Mouse (Mus musculus): ENCODE measurements at regions not wholly inside any gene's neighbourhood (a gene's known extent, or its start where the extent isn't known, plus 50 kb on each side); places are given as distances from the start of the nearest gene placed in this dataset.

- H3K4me1 ChIP-seq (ENCODE audit: control insufficient read depth, insufficient read depth, low read length) = peaks cover 12% of the 10 kb centered on the region
- ATAC-seq (ENCODE audit: insufficient number of reproducible peaks, insufficient read depth, low FRiP score, low read depth) = no peak
- 54% methylated on average over 9 of the region's 9 CpGs for WGBS
These were observed 93.5 kb upstream of the Lclat1 start for GRCm38 (mm10) chr17:73014090-73014853.

DNA sequence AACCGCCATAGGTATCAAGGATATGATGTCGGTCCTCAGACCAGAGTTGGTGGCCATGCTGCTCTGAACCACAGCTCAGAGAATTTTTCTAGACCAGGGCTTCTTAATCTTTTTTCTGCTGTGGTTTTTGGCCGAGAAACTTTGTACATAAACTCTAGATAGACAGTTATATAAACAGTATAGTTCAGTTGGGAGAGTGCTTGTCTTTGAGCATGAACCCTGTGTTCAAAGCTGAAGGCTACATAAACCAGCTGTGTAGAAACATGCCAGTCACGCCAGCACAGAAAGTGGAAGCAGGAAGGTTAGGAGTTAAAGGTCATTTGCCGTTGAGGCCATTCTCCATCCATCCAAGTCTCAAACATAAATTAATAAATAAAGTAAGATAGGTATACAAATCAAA, 90.6 kb upstream of the Lclat1 start:
- ATAC-seq (ENCODE audit: insufficient number of reproducible peaks, insufficient read depth, low FRiP score, low read depth) = no peak
- no peaks in the 10 kb centered on the region for H3K9me3 ChIP-seq (ENCODE audit: control insufficient read depth, low read depth, low read length)
- H3K27ac ChIP-seq (ENCODE audit: low read length) = no peak overlapping the region

More at GRCm38 (mm10) chr17:73014090-73014853, 93.5 kb upstream of the Lclat1 start:
- no peak overlapping the region for H3K4me3 ChIP-seq (ENCODE audit: low read depth, low read length)
- no peak overlapping the region for H3K9ac ChIP-seq (replicated peaks; ENCODE audit: low read depth, low read length)
- H3K36me3 ChIP-seq (ENCODE audit: control insufficient read depth, insufficient read depth, low read length) = no peaks in the 10 kb centered on the region
- H3K4me2 ChIP-seq (replicated peaks; ENCODE audit: low read depth, low read length) = no peak overlapping the region
- no peaks in the 10 kb centered on the region for H3K27me3 ChIP-seq (ENCODE audit: control insufficient read depth, insufficient read depth, low read length)
- no peaks in the 10 kb centered on the region for H3K9me3 ChIP-seq (ENCODE audit: control insufficient read depth, low read depth, low read length)
- H3K27ac ChIP-seq (ENCODE audit: low read length) = no peak overlapping the region

DNA sequence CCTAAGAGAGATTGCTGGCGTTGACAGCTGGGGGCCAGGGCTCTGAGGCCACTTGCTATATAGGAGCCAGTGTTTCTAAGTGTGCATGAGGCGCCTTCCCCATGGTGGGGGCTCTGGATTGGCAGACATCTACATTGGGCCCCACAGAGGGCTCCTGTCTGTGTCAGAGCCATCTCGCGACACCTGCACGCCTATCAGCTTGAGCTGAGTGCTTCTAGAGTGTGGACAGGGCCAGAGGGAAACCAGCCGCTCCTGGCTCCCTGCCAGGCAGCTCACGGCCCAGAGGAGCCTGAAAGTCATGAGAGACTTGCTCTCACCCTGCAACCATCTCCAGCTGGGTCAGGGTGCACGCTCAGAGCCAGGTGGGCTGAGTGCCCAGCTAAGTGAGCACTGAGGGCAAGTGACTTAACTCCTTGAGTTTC, 85.1 kb upstream of the Lclat1 start:
- H3K4me3 ChIP-seq (ENCODE audit: low read depth, low read length) = no peak overlapping the region
- peak; percentile 74; the same call in 1 of the 2 replicates for ATAC-seq (ENCODE audit: insufficient number of reproducible peaks, insufficient read depth, low FRiP score, low read depth)
- no peak overlapping the region for H3K27ac ChIP-seq (ENCODE audit: low read length)
- H3K4me1 ChIP-seq (ENCODE audit: control insufficient read depth, insufficient read depth, low read length) = peaks cover 10% of the 10 kb centered on the region
- H3K27me3 ChIP-seq (ENCODE audit: control insufficient read depth, insufficient read depth, low read length) = no peaks in the 10 kb centered on the region
- no peaks in the 10 kb centered on the region for H3K36me3 ChIP-seq (ENCODE audit: control insufficient read depth, insufficient read depth, low read length)
- H3K9ac ChIP-seq (replicated peaks; ENCODE audit: low read depth, low read length) = no peak overlapping the region
- H3K4me2 ChIP-seq (replicated peaks; ENCODE audit: low read depth, low read length) = no peak overlapping the region
- WGBS = 32% methylated on average over 8 of the region's 8 CpGs
- H3K9me3 ChIP-seq (ENCODE audit: control insufficient read depth, low read depth, low read length) = no peaks in the 10 kb centered on the region

More for the DNA sequence above, 90.6 kb upstream of the Lclat1 start:
- no peak overlapping the region for H3K4me2 ChIP-seq (replicated peaks; ENCODE audit: low read depth, low read length)
- H3K27me3 ChIP-seq (ENCODE audit: control insufficient read depth, insufficient read depth, low read length) = no peaks in the 10 kb centered on the region
- H3K4me1 ChIP-seq (ENCODE audit: control insufficient read depth, insufficient read depth, low read length) = peaks cover 4% of the 10 kb centered on the region
- H3K9ac ChIP-seq (replicated peaks; ENCODE audit: low read depth, low read length) = no peak overlapping the region
- WGBS = 50% methylated on average over 5 of the region's 5 CpGs
- H3K36me3 ChIP-seq (ENCODE audit: control insufficient read depth, insufficient read depth, low read length) = no peaks in the 10 kb centered on the region
- H3K4me3 ChIP-seq (ENCODE audit: low read depth, low read length) = no peak overlapping the region

DNA sequence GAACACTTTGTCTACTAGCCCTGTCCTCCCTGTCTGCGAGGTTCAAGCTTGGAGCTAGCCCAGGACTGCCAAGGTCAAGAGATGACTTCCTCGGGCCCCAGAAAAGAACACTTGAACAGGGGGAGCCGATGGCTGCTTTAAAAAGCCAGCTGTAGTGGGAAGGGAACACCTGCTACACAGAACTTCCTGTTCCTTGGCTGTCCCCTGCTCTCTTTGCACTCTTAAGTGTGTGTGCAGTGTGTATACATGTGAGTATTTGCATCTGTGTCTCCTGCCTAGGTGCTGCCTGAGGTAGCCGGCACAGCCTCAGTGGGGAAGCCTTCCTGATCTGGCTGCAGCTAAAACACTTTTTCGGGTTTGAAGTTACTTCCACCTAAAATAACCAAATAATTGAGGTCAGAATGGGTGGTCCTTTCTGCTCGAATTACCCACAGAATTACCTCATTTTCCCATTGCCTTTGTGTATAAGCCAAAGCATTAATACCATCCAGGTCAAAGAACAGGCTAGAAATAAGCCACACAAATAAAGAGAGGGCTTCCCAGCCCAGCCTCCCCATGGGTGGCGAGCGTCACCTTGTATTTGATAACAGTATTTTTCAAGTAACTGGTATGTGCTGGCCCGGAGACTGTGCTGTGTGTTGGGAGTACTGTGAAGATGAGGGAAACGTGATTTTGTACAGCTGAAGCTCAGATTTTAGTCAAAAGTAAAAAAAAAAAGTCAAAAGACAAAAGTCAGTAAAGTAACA, 84.2 kb upstream of the Lclat1 start:
- no peak overlapping the region for H3K4me3 ChIP-seq (ENCODE audit: low read depth, low read length)
- H3K9ac ChIP-seq (replicated peaks; ENCODE audit: low read depth, low read length) = no peak overlapping the region
- no peaks in the 10 kb centered on the region for H3K27me3 ChIP-seq (ENCODE audit: control insufficient read depth, insufficient read depth, low read length)
- ATAC-seq (ENCODE audit: insufficient number of reproducible peaks, insufficient read depth, low FRiP score, low read depth) = no peak
- H3K27ac ChIP-seq (ENCODE audit: low read length) = no peak overlapping the region
- H3K4me2 ChIP-seq (replicated peaks; ENCODE audit: low read depth, low read length) = no peak overlapping the region
- no peaks in the 10 kb centered on the region for H3K36me3 ChIP-seq (ENCODE audit: control insufficient read depth, insufficient read depth, low read length)
- peaks cover 10% of the 10 kb centered on the region for H3K4me1 ChIP-seq (ENCODE audit: control insufficient read depth, insufficient read depth, low read length)
- 40% methylated on average over 10 of the region's 10 CpGs for WGBS
- no peaks in the 10 kb centered on the region for H3K9me3 ChIP-seq (ENCODE audit: control insufficient read depth, low read depth, low read length)

DNA sequence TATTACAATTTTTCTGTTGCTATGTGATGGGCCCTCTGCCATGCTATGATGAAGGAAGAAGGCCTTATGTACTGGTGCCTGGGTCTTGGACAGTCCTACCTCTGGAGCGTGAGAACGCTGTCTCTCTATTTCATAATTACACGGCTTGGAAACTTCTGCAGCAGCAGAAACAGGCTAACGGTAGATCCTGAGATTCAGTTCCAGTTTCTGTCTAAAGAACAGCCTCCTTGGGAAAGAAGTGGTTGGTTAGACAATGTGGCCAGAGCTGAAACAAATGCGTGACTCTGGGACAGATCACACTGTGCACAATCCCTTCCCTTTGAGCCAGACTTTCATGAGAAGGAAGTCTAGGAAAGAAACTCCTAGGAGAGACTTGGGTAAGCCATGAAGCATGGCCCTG, 80.7 kb upstream of the Lclat1 start:
- WGBS = 92% methylated on average over 5 of the region's 5 CpGs
- Histone ChIP-seq H3K36me3 (ENCODE audit: control insufficient read depth, insufficient read depth, low read length) (no peaks in the 10 kb centered on the region), H3K4me3 (ENCODE audit: low read depth, low read length) (no peak overlapping the region), H3K4me2 (replicated peaks; ENCODE audit: low read depth, low read length) (no peak overlapping the region), H3K27me3 (ENCODE audit: control insufficient read depth, insufficient read depth, low read length) (no peaks in the 10 kb centered on the region), H3K4me1 (ENCODE audit: control insufficient read depth, insufficient read depth, low read length) (peaks cover 10% of the 10 kb centered on the region), H3K9ac (replicated peaks; ENCODE audit: low read depth, low read length) (no peak overlapping the region), H3K9me3 (ENCODE audit: control insufficient read depth, low read depth, low read length) (no peaks in the 10 kb centered on the region), H3K27ac (ENCODE audit: low read length) (no peak overlapping the region)
- no peak for ATAC-seq (ENCODE audit: insufficient number of reproducible peaks, insufficient read depth, low FRiP score, low read depth)

- no peak for ATAC-seq (ENCODE audit: insufficient number of reproducible peaks, insufficient read depth, low FRiP score, low read depth)
- Histone ChIP-seq H3K36me3 (ENCODE audit: control insufficient read depth, insufficient read depth, low read length) (no peaks in the 10 kb centered on the region), H3K9ac (replicated peaks; ENCODE audit: low read depth, low read length) (no peak overlapping the region), H3K27me3 (ENCODE audit: control insufficient read depth, insufficient read depth, low read length) (no peaks in the 10 kb centered on the region), H3K4me2 (replicated peaks; ENCODE audit: low read depth, low read length) (no peak overlapping the region), H3K9me3 (ENCODE audit: control insufficient read depth, low read depth, low read length) (no peaks in the 10 kb centered on the region), H3K4me3 (ENCODE audit: low read depth, low read length) (no peak overlapping the region), H3K27ac (ENCODE audit: low read length) (no peak overlapping the region), H3K4me1 (ENCODE audit: control insufficient read depth, insufficient read depth, low read length) (no peaks in the 10 kb centered on the region; the same call in 1 of the 2 replicates)
- WGBS = 49% methylated on average over 5 of the region's 5 CpGs
These were observed 76.0 kb upstream of the Lclat1 start for GRCm38 (mm10) chr17:73031796-73032195.

GRCm38 (mm10) chr17:73032326-73032725, 75.5 kb upstream of the Lclat1 start:
- WGBS = 77% methylated on average over 3 of the region's 3 CpGs
- no peak for ATAC-seq (ENCODE audit: insufficient number of reproducible peaks, insufficient read depth, low FRiP score, low read depth)
- no peak overlapping the region for H3K4me3 ChIP-seq (ENCODE audit: low read depth, low read length)

GRCm38 (mm10) chr17:73034420-73034819, 73.4 kb upstream of the Lclat1 start:
- Histone ChIP-seq H3K4me3 (ENCODE audit: low read depth, low read length) (no peak overlapping the region), H3K4me1 (ENCODE audit: control insufficient read depth, insufficient read depth, low read length) (no peaks in the 10 kb centered on the region; the same call in 1 of the 2 replicates), H3K27ac (ENCODE audit: low read length) (no peak overlapping the region), H3K27me3 (ENCODE audit: control insufficient read depth, insufficient read depth, low read length) (no peaks in the 10 kb centered on the region), H3K9me3 (ENCODE audit: control insufficient read depth, low read depth, low read length) (no peaks in the 10 kb centered on the region), H3K4me2 (replicated peaks; ENCODE audit: low read depth, low read length) (no peak overlapping the region), H3K36me3 (ENCODE audit: control insufficient read depth, insufficient read depth, low read length) (no peaks in the 10 kb centered on the region), H3K9ac (replicated peaks; ENCODE audit: low read depth, low read length) (no peak overlapping the region)
- no peak for ATAC-seq (ENCODE audit: insufficient number of reproducible peaks, insufficient read depth, low FRiP score, low read depth)
- WGBS = 80% methylated on average over 3 of the region's 3 CpGs

More at GRCm38 (mm10) chr17:73032326-73032725, 75.5 kb upstream of the Lclat1 start:
- Histone ChIP-seq H3K27me3 (ENCODE audit: control insufficient read depth, insufficient read depth, low read length) (no peaks in the 10 kb centered on the region), H3K4me1 (ENCODE audit: control insufficient read depth, insufficient read depth, low read length) (no peaks in the 10 kb centered on the region; the same call in 1 of the 2 replicates), H3K9ac (replicated peaks; ENCODE audit: low read depth, low read length) (no peak overlapping the region), H3K9me3 (ENCODE audit: control insufficient read depth, low read depth, low read length) (no peaks in the 10 kb centered on the region), H3K27ac (ENCODE audit: low read length) (no peak overlapping the region), H3K36me3 (ENCODE audit: control insufficient read depth, insufficient read depth, low read length) (no peaks in the 10 kb centered on the region), H3K4me2 (replicated peaks; ENCODE audit: low read depth, low read length) (no peak overlapping the region)

Data from stomach, embryonic 14.5 days (tissue).